Comparison of ENCODE assay signal across 10 mouse cellular contexts in the genomic region with DNA sequence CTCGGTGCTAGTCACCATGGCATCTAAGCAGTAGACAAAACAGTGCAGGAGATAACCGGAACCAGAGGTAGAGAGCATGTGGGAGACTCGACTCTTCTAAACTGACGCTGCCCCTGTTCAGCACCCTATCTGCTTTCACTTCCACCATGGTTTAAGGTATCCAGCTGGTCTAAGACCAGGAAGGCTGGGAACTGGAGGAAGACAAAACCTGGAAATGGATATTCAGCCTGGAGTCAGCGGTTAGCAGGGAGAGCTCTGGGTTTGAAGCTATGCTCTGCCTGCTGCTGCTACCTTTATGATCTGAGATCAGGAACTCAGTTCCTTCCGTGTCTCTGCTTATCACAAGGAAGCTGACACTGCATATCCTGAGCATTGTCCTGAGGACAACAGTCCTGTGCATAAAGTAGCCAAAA. TPM values are rescaled to one million over a fixed set of nuclear protein-coding genes. Genes with fewer than 3 reads are reported as not detected.
DNase-seq lines count a peak whose midpoint lies in the region; ATAC-seq and TF ChIP-seq lines count a peak whose summit lies in the region.
"Had no signal": no experiment of that assay in that cellular context is flagged by ENCODE, and none has a peak within 500 bp of the region (broad histone marks: within the 10 kb centered on the region; RNA-seq: fewer than 3 reads in every experiment).

No protein-coding gene starts in this region.

- H3K4me1 ChIP-seq in limb, embryonic 12.5 days (replicated peaks): peaks cover 19% of the 10 kb centered on the region
- H3K4me1 ChIP-seq in neural tube, embryonic 15.5 days: peaks cover 25% of the 10 kb centered on the region

- no peak overlapping the region for H3K9ac ChIP-seq in limb, embryonic 12.5 days (replicated peaks)
- no peak overlapping the region for H3K9ac ChIP-seq in neural tube, embryonic 15.5 days (replicated peaks)

- intact Hi-C loops in heart, postnatal 10 days (cut with DNase I): loop anchor here (2.0 kb wide), 1 partner anchor 35 kb away; a partner anchor contains a TSS
- intact Hi-C loops in left cerebral cortex, postnatal 10 days (cut with DNase I): no loop called here

- TF ChIP-seq POLR2A in brain, embryonic 14.5 days (IDR thresholded peaks at IDR 0.05; ENCODE audit: borderline replicate concordance, extremely low read depth, insufficient read depth, insufficient read length, poor library complexity, severe bottlenecking): no peak

- no peak for TF ChIP-seq CTCF in brain, embryonic 14.5 days (IDR thresholded peaks at IDR 0.05; ENCODE audit: borderline replicate concordance, extremely low read depth, insufficient read depth, insufficient read length)

- no peak overlapping the region for H3K4me3 ChIP-seq in limb, embryonic 12.5 days (replicated peaks)
- H3K4me3 ChIP-seq in neural tube, embryonic 15.5 days (replicated peaks): no peak overlapping the region
- H3K4me3 ChIP-seq: midbrain, embryonic 10.5 days had no signal

- 39% methylated on average over 6 of the region's 6 CpGs for WGBS in limb, embryonic 12.5 days
- 41% methylated on average over 6 of the region's 6 CpGs for WGBS in neural tube, embryonic 15.5 days

- 0 out of 2 replicates have a peak overlapping the region, but pooled peaks have one; percentile 24 for H3K4me2 ChIP-seq in limb, embryonic 12.5 days
- H3K4me2 ChIP-seq in neural tube, embryonic 15.5 days: no peak overlapping the region

- ATAC-seq in limb, embryonic 12.5 days (ENCODE audit: insufficient number of reproducible peaks, insufficient read depth, low FRiP score, low TSS enrichment, low read depth): no peak
- no peak for ATAC-seq in neural tube, embryonic 15.5 days (ENCODE audit: low FRiP score)
- ATAC-seq: hindbrain, postnatal 0 days had no signal

- peak overlapping the region; percentile 41 for H3K27ac ChIP-seq in limb, embryonic 12.5 days
- no peak overlapping the region for H3K27ac ChIP-seq in neural tube, embryonic 15.5 days (replicated peaks)
- H3K27ac ChIP-seq: hindbrain, postnatal 0 days; midbrain, embryonic 10.5 days had no signal

- H3K36me3 ChIP-seq in limb, embryonic 12.5 days: peaks cover 16% of the 10 kb centered on the region
- peaks cover 8% of the 10 kb centered on the region; the same call in 1 of the 2 replicates for H3K36me3 ChIP-seq in neural tube, embryonic 15.5 days

- DNase-seq in MEL-GATA-1-ER (ENCODE audit: extremely low read depth, low read depth): peak; percentile 42
- DNase-seq in brain, embryonic 14.5 days (ENCODE audit: low read depth): peak; percentile 60
- peak; percentile 59 to 65 for DNase-seq in heart, postnatal 10 days
- no peak for DNase-seq in MN1 (ENCODE audit: low spot score)
- no peak for DNase-seq in frontal cortex, postnatal 25 days (ENCODE audit: low spot score in 2 of 2)
- no peak for DNase-seq in left cerebral cortex, postnatal 10 days (ENCODE audit: extremely low spot score in 1 of 2, low spot score in 2 of 2)

- no peaks in the 10 kb centered on the region for H3K27me3 ChIP-seq in limb, embryonic 12.5 days
- H3K27me3 ChIP-seq in neural tube, embryonic 15.5 days (replicated peaks): no peaks in the 10 kb centered on the region

- no peaks in the 10 kb centered on the region for H3K9me3 ChIP-seq in limb, embryonic 12.5 days
- no peaks in the 10 kb centered on the region for H3K9me3 ChIP-seq in neural tube, embryonic 15.5 days (replicated peaks)
- H3K9me3 ChIP-seq: midbrain, embryonic 10.5 days had no signal

RNA-seq across cellular contexts. Expression of a gene that starts 35.9 kb away (rescaled TPM):
- 29.1 and 33.9 TPM in 2 replicates for polyA plus RNA-seq in brain, embryonic 14.5 days (2012; rRNA removed)
- 10 to 100 TPM; 38.6 to 44.9 TPM for total RNA-seq in heart, postnatal 10 days (2021)
- 19.9 and 21.4 TPM in 2 replicates for polyA plus RNA-seq in limb, embryonic 12.5 days (2016; fragmentation: Nextera tagmentation; extraction: Ambion mirVana)
- 25.3 and 27.6 TPM in 2 replicates for polyA plus RNA-seq in neural tube, embryonic 15.5 days (2015; fragmentation: Nextera tagmentation; extraction: Ambion mirVana)
- total RNA-seq in left cerebral cortex, postnatal 10 days (2021): 10 to 100 TPM; 30.6 to 30.8 TPM

RNA-seq across cellular contexts. Expression of a gene that starts 36.0 kb away (rescaled TPM):
- polyA plus RNA-seq in brain, embryonic 14.5 days (2012; rRNA removed): 19.2 and 20.0 TPM in 2 replicates
- total RNA-seq in heart, postnatal 10 days (2021): 10 to 100 TPM; 32.5 to 37.9 TPM
- polyA plus RNA-seq in limb, embryonic 12.5 days (2016; fragmentation: Nextera tagmentation; extraction: Ambion mirVana): 27.0 and 28.4 TPM in 2 replicates
- 29.6 and 31.0 TPM in 2 replicates for polyA plus RNA-seq in neural tube, embryonic 15.5 days (2015; fragmentation: Nextera tagmentation; extraction: Ambion mirVana)
- total RNA-seq in left cerebral cortex, postnatal 10 days (2021): 10 to 100 TPM; 27.4 to 28.1 TPM

Comparison
In these comparisons a context has a peak if more than half of its experiments do, and no peak if none do; other contexts are left out.
1. DNase-seq: peak in MEL-GATA-1-ER (single experiment), brain, embryonic 14.5 days (single experiment) and heart, postnatal 10 days (2 of 2); none in MN1 (single experiment), frontal cortex, postnatal 25 days (0 of 2) and left cerebral cortex, postnatal 10 days (0 of 2).